In the genomic region with DNA sequence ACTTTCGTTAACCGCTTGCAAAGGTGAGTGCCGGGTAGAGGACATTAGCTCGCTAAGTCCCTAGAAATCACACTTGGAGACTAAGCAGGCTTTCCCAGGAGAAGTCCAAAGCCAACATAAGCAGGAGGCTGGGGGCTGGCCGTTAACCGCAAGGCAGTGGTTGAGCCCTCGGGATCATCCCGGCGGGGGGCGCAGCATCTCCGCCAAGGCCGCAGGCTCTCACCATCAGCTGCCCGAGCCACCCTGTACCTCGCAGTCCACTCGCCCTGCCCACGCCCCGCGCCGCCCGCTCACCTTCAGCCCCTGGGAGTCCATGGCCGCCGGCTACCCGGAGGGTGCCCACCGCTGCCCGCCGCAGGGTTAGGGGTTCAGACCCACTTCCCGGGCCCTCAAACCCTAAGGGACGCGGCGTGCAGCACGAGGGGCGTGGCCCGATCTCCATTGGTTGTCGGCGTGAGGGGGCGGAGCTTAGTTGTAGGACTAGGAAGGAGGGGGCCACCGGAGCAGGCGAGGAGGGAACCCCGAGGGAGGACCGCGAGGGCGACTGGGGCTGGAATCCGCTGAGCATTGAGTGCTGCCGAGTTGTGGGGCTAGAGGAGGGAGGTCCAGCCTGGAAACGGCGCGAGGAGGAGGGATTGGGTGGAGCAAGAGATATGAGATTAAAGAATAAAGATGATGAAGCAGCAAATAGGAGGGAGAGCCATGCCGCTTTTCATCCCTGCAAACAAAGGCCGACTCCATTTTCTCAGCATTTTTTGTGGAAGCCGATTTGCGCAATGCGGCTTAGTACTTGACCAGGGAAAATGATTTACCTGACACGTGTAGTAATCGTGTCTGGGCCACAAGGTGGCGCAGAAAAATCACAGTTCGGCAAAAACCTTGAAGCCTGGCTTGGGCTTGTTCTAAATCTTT, we compare ENCODE assay signal across 8 mouse cellular contexts. TPM values are rescaled to one million over a fixed set of nuclear protein-coding genes. Genes with fewer than 3 reads are reported as not detected.
DNase-seq lines count a peak whose midpoint lies in the region; ATAC-seq and TF ChIP-seq lines count a peak whose summit lies in the region.

A gene (minus strand): TSS at position 398 of the 912 bp plus-strand sequence.

- POLR2A ChIA-PET in Patski (lab: Charles Lee): no interaction called here

- TF ChIP-seq CTCF in Patski (IDR thresholded peaks at IDR 0.05): peak; percentile 92
- TF ChIP-seq CTCF in lung, postnatal 0 days (IDR thresholded peaks at IDR 0.05): peak; percentile 84

- DNase-seq in Patski (ENCODE audit: low read depth, low spot score): peak; percentile 69
- peak; percentile 98 for DNase-seq in cerebellum, adult 9-11 months
- DNase-seq in frontal cortex, postnatal 14 days (ENCODE audit: low spot score in 2 of 2): peak; percentile 95 to 97
- peak; percentile 97 to 98 for DNase-seq in layer of hippocampus, postnatal 10 days (ENCODE audit: low spot score in 2 of 2)
- DNase-seq in lung, postnatal 0 days (ENCODE audit: low spot score): peak; percentile 99
- DNase-seq in ovary, postnatal 10 days (ENCODE audit: low spot score): peak; percentile 91
- DNase-seq in thymus, postnatal 0 days (ENCODE audit: low spot score): peak; percentile 93

- CTCF ChIA-PET in Patski (lab: Charles Lee): interaction anchor here (0.7 to 2.0 kb wide), 4 partner anchors 9 to 155 kb away, joined by 3 to 5 read pairs (median 4); no protein-coding TSS in a partner anchor

- TF ChIP-seq EP300 in lung, postnatal 0 days (IDR thresholded peaks at IDR 0.05): peak; percentile 69

- WGBS in hindbrain, embryonic 12.5 days: under 1% methylated on average over 56 of the region's 56 CpGs
- 2% methylated on average over 55 of the region's 56 CpGs for WGBS in lung, postnatal 0 days

- peak within 1 kb of the TSS; percentile 83 for H3K4me3 ChIP-seq in hindbrain, embryonic 12.5 days
- H3K4me3 ChIP-seq in lung, postnatal 0 days (ENCODE audit: low read depth, low read length): peak within 1 kb of the TSS; percentile 76

- in situ Hi-C loops in Patski (cut with MboI; ENCODE audit: low pct_unique_long_range_greater_than_20kb): loop anchor here (5.0 to 25.0 kb wide), 3 partner anchors 151 to 531 kb away; a partner anchor contains a TSS

- H3K36me3 ChIP-seq in hindbrain, embryonic 12.5 days: peaks cover 7% of the 10 kb centered on the region
- no peaks in the 10 kb centered on the region for H3K36me3 ChIP-seq in lung, postnatal 0 days (ENCODE audit: insufficient read depth, low read length)

- H3K27me3 ChIP-seq in Patski: peaks cover 8% of the 10 kb centered on the region
- H3K27me3 ChIP-seq in hindbrain, embryonic 12.5 days: no peaks in the 10 kb centered on the region
- H3K27me3 ChIP-seq in lung, postnatal 0 days (replicated peaks; ENCODE audit: insufficient read depth, low read length): no peaks in the 10 kb centered on the region

- H3K4me2 ChIP-seq in hindbrain, embryonic 12.5 days (replicated peaks): peak within 1 kb of the TSS; percentile 64
- peak within 1 kb of the TSS; percentile 79 for H3K4me2 ChIP-seq in lung, postnatal 0 days (replicated peaks; ENCODE audit: low read depth, low read length)

- H3K9me3 ChIP-seq in hindbrain, embryonic 12.5 days (replicated peaks): no peaks in the 10 kb centered on the region
- no peaks in the 10 kb centered on the region for H3K9me3 ChIP-seq in lung, postnatal 0 days (ENCODE audit: low read length)

- H3K4me1 ChIP-seq in hindbrain, embryonic 12.5 days: peaks cover 10% of the 10 kb centered on the region
- H3K4me1 ChIP-seq in lung, postnatal 0 days (ENCODE audit: insufficient read depth, low read depth, low read length): no peaks in the 10 kb centered on the region

- peak within 1 kb of the TSS; percentile 83 for H3K27ac ChIP-seq in hindbrain, embryonic 12.5 days
- H3K27ac ChIP-seq in lung, postnatal 0 days (ENCODE audit: low read length): peak within 1 kb of the TSS; percentile 51; the same call in 1 of the 2 replicates

- peak; percentile 99 for ATAC-seq in Patski
- peak; percentile 99 for ATAC-seq in hindbrain, embryonic 12.5 days (ENCODE audit: low FRiP score)
- peak; percentile 99 for ATAC-seq in lung, postnatal 0 days

- H3K9ac ChIP-seq in hindbrain, embryonic 12.5 days: peak within 1 kb of the TSS; percentile 79
- peak within 1 kb of the TSS; percentile 41; the same call in 1 of the 2 replicates for H3K9ac ChIP-seq in lung, postnatal 0 days (replicated peaks; ENCODE audit: low read depth)

RNA-seq across cellular contexts. Expression of the gene that starts here (rescaled TPM):
- 19.2 TPM for polyA plus RNA-seq in Patski (2021)
- polyA plus RNA-seq in hindbrain, embryonic 12.5 days (2016; fragmentation: Nextera tagmentation; extraction: Ambion mirVana): 16.5 and 16.9 TPM in 2 replicates
- 10 to 100 TPM in 1 of 2 experiments, 1 to 10 TPM in 1; 8.0 to 12.7 TPM for total RNA-seq in layer of hippocampus, postnatal 10 days (2021)
- polyA plus RNA-seq in lung, postnatal 0 days (2015; fragmentation: Nextera tagmentation; extraction: Ambion mirVana): 4.9 and 6.3 TPM in 2 replicates
- 6.2 and 6.7 TPM in 2 replicates for polyA plus RNA-seq in thymus, postnatal 0 days (2015; fragmentation: Nextera tagmentation; extraction: Ambion mirVana)

Comparison
In these comparisons a context has a peak if more than half of its experiments do, and no peak if none do; other contexts are left out.
1. Peak in every context shown above with its lines: DNase-seq, ATAC-seq, H3K4me3 ChIP-seq and H3K27ac ChIP-seq.